Mouse (Mus musculus) intestine, postnatal 0 days (tissue): ENCODE results near the gene Lcn2. TPM values are rescaled to one million over a fixed set of nuclear protein-coding genes. Genes with fewer than 3 reads are reported as not detected.
A peak's percentile ranks its signal among the peaks of the same experiment; 100 is the strongest.

Experiments
- ATAC-seq: fragments of 200-750 bp; cut with Nextera tagmentation; 2 replicates; pipeline ENCODE4 v1.8.0; 2017; ENCODE audit warnings: mild to moderate bottlenecking, moderate TSS enrichment, moderate library complexity
- H3K27ac ChIP-seq: fragments of 300-500 bp; sonication (generic); 2 replicates; pipeline ENCODE4 v1.5.1; 2014; ENCODE audit warnings: mild to moderate bottlenecking, low read depth, low read length, moderate library complexity
- H3K27me3 ChIP-seq: fragments of 300-500 bp; sonication (generic); replicated peaks from 2 replicates; pipeline ENCODE4 v1.6.1; 2014; ENCODE audit warnings: low read length, mixed read lengths; ENCODE audit not compliant: control insufficient read depth, insufficient read depth
- H3K36me3 ChIP-seq: fragments of 300-500 bp; sonication (generic); 2 replicates; pipeline ENCODE4 v1.6.1; 2014; ENCODE audit warnings: mild to moderate bottlenecking, moderate library complexity; ENCODE audit not compliant: control insufficient read depth, insufficient read depth
- H3K4me1 ChIP-seq: fragments of 300-500 bp; sonication (generic); replicated peaks from 2 replicates; pipeline ENCODE4 v1.6.1; 2014; ENCODE audit warnings: antibody characterized with exemption, low read length, mixed read lengths; ENCODE audit not compliant: control insufficient read depth, insufficient read depth
- H3K4me2 ChIP-seq: fragments of 300-500 bp; sonication (generic); replicated peaks from 2 replicates; pipeline ENCODE4 v1.6.1; 2014; ENCODE audit warnings: low read depth, mild to moderate bottlenecking, moderate library complexity
- H3K4me3 ChIP-seq: fragments of 300-500 bp; sonication (generic); 2 replicates; pipeline ENCODE4 v1.5.1; 2014; ENCODE audit warnings: low read depth, low read length
- H3K9ac ChIP-seq: fragments of 300-500 bp; sonication (generic); 2 replicates; pipeline ENCODE4 v1.6.1; 2014; ENCODE audit warnings: mild to moderate bottlenecking, low read depth, low read length
- H3K9me3 ChIP-seq: fragments of 300-500 bp; sonication (generic); 2 replicates; pipeline ENCODE4 v1.6.1; 2016; ENCODE audit warnings: mixed run types; ENCODE audit not compliant: control insufficient read depth
- CTCF ChIP-seq: sonication (generic); IDR thresholded peaks from 2 replicates; pipeline ENCODE4 v1.5.1; 2016; ENCODE audit warnings: low read depth, mild to moderate bottlenecking, control low read depth, antibody characterized with exemption, moderate library complexity
- WGBS: fragments of 180-500 bp; shearing (Covaris S2); extraction: QIAGEN DNeasy Blood & Tissue Kit; methylation state at CpG from one replicate; pipeline ENCODE4 v1.1.7; 2014; 5-methylcytosine and 5-hydroxymethylcytosine counted together
- polyA plus RNA-seq: library from polyadenylated mRNA; unstranded; fragments of >200 nt; fragmentation: Nextera tagmentation; extraction: Ambion mirVana; gene quantifications from 2 replicates; pipeline ENCODE4 v1.2.1, GENCODE M21; 2015

The Lcn2 gene
- polyA plus RNA-seq, 1 experiment from 2014 or later, result 5.4 TPM

DNA sequence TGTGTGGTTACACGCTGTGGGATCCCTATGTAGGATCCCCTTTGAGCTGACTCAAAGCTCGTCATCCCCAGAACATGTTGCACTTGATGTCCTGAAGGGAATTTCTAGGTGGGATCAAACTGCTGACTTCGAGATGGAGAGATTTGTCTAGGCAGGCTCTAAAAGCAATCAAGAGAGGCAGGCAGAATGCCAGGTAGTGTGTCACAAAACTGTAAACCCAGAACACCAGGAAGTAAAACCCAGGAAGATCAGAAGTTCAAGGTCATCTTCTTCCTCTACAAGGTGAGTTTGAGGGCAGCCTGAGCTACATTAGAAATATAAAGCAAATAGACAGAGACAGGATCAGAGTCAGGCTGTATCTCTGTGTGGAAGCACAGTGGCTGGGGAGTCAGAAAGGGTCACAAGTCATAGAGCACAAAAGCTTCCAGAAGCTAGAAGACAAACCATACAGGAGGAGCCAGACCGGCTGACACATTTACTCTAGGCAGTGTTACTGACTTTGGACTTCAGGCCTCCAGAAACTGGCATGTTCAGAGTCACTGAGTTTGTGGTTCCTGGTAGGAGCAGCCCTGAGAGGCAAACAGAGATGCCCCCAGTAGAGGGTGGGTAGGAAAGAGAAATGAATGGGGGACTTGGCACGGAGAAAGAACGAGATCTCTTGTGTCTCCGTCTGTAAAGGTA lies 19.2 kb upstream of the Lcn2 start:
- Histone ChIP-seq H3K36me3 (peaks cover 3% of the 10 kb centered on the region; the same call in 1 of the 2 replicates), H3K4me1 (0 out of 2 replicates have a peak, but pooled peaks cover 3% of the 10 kb centered on the region), H3K4me3 (no peak overlapping the region), H3K27ac (0 out of 2 replicates have a peak overlapping the region, but pooled peaks have one; percentile 21), H3K9ac (no peak overlapping the region), H3K4me2 (no peak overlapping the region), H3K9me3 (no peaks in the 10 kb centered on the region), H3K27me3 (no peaks in the 10 kb centered on the region)
- ATAC-seq, result no peak
- no peak for TF ChIP-seq CTCF
- WGBS, result 85% methylated on average over 7 of the region's 7 CpGs

DNA sequence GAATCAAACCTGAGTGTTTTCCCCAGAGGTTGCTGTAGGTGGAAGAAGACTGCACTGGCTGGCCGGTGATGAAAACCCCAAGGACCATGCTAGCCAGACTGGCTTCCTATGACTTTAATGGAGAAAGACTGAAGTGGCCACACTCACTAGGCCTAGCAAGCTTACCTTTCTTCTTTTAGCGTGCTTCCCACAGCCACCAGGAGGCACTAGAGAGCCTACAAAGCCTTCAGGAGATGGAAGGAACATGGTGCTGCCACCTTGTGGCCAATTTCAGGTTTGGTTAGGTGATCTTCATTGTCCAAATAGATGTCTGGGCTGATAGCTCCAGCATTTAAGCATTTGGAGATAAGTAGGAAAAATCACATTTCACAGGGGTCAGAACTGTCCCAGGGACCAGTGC lies 16.6 kb upstream of the Lcn2 start:
- peaks cover 25% of the 10 kb centered on the region for H3K36me3 ChIP-seq
- WGBS, result 37% methylated on average over 2 of the region's 2 CpGs
- H3K9ac ChIP-seq, result no peak overlapping the region
- H3K27ac ChIP-seq, result no peak overlapping the region
- 0 out of 2 replicates have a peak, but pooled peaks cover 3% of the 10 kb centered on the region for H3K4me1 ChIP-seq
- no peak for ATAC-seq
- peak; percentile 100 for TF ChIP-seq CTCF
- no peak overlapping the region for H3K4me2 ChIP-seq
- H3K27me3 ChIP-seq, result no peaks in the 10 kb centered on the region
- no peaks in the 10 kb centered on the region for H3K9me3 ChIP-seq
- H3K4me3 ChIP-seq, result no peak overlapping the region

DNA sequence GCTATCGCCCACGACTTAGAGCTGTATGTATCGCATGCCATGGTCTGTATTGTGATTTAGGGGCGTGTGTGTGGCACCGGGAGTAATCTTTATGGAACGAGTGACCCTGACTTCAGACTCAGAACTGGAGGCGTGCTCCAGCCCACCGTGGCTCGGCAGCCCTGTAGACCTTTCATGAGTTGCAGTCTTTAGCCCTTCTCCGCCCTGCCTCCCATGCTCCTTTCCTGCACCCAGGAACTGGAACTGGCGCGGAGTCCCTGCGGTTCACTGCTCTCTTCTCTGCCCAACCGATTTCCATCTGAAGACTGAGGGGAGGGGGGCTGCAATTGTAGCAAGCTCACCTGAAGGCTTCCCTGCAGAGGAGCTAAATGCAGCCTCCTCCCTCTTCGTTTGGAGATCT lies 8.6 kb upstream of the Lcn2 start:
- WGBS, result under 1% methylated on average over 15 of the region's 15 CpGs
- TF ChIP-seq CTCF, result no peak
- ATAC-seq, result no peak
- peak overlapping the region; percentile 84 for H3K4me2 ChIP-seq
- H3K36me3 ChIP-seq, result peaks cover 16% of the 10 kb centered on the region
- H3K27me3 ChIP-seq, result no peaks in the 10 kb centered on the region
- H3K27ac ChIP-seq, result peak overlapping the region; percentile 91
- 0 out of 2 replicates have a peak, but pooled peaks cover 3% of the 10 kb centered on the region for H3K4me1 ChIP-seq
- H3K9me3 ChIP-seq, result no peaks in the 10 kb centered on the region
- peak overlapping the region; percentile 88 for H3K9ac ChIP-seq
- peak overlapping the region; percentile 86 for H3K4me3 ChIP-seq

DNA sequence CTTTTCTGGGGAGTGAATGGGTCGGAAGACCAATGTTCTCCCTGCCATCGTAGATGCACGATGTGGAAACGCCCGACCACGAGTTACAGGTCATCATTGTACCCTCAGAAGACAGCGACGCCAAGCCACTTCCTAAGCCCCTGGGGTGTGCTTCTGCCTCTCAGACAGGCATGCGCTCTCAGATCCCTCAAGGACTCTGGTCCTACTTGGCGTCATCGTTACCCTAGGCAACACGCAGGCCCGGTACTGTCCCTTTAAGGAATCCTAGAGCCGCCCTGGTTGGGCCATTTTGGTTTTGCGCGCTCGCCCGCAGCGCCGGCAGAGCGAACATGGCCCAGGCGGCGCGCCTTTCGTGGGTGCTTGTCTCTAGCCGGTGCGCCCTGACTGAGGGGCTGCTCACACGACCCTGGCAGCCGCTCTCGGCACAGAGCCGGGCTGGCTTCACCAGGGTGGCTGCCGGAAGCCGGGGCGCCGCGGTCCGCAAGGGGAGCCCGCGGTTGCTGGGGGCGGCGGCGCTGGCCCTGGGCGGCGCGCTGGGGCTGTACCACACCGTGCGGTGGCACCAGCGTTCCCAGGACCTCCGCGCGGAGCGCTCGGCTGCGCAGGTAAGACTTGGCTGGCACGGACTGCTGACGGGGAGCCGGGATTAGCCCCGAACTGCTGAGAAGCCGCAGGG lies 8.0 kb upstream of the Lcn2 start:
- ATAC-seq, result peak; percentile 87
- under 1% methylated on average over 59 of the region's 59 CpGs for WGBS

DNA sequence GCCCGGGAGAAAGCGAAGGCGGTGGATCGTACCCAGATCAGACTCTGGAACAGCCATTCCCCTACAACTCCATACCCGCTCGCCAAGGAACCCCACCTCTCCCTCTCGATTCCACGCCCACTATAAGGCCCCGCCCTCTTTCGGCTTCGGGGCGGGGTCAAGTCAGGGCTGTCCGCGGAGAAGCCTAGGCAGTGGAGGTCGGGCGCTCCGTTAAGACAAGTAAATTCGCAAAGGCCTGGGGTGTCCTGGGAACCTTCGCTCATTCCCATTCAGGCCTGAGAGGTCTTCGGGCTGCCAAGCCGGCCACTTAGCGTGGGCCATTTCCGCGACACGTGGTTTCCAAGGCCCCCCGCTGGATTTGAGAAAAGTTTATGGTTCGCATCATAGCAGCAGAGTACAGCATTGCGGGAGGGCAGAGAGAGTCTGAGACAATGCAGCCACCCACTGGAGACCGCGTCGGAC lies 7.5 kb upstream of the Lcn2 start, which contains the start of gene Ptges2:
Gene Ptges2, plus strand, starts transcription at position 413 of the 462 bp plus-strand sequence.
- ATAC-seq, result peak; percentile 81
- H3K4me3 ChIP-seq, result peak within 1 kb of the TSS; percentile 86
- under 1% methylated on average over 31 of the region's 31 CpGs for WGBS
- no peak for TF ChIP-seq CTCF
- H3K36me3 ChIP-seq, result peaks cover 6% of the 10 kb centered on the region; the same call in 1 of the 2 replicates
- H3K27ac ChIP-seq, result peak within 1 kb of the TSS; percentile 91
- H3K9ac ChIP-seq, result peak within 1 kb of the TSS; percentile 88
- H3K4me2 ChIP-seq, result peak within 1 kb of the TSS; percentile 84
- H3K9me3 ChIP-seq, result no peaks in the 10 kb centered on the region
- H3K4me1 ChIP-seq, result 0 out of 2 replicates have a peak, but pooled peaks cover 3% of the 10 kb centered on the region
- no peaks in the 10 kb centered on the region for H3K27me3 ChIP-seq

More for the DNA sequence above, 8.0 kb upstream of the Lcn2 start:
- H3K9ac ChIP-seq, result peak overlapping the region; percentile 88
- peak overlapping the region; percentile 86 for H3K4me3 ChIP-seq
- H3K9me3 ChIP-seq, result no peaks in the 10 kb centered on the region
- no peaks in the 10 kb centered on the region for H3K27me3 ChIP-seq
- H3K4me2 ChIP-seq, result peak overlapping the region; percentile 84
- no peak; the same call in 1 of the 2 replicates for TF ChIP-seq CTCF
- 0 out of 2 replicates have a peak, but pooled peaks cover 3% of the 10 kb centered on the region for H3K4me1 ChIP-seq
- H3K36me3 ChIP-seq, result peaks cover 11% of the 10 kb centered on the region
- peak overlapping the region; percentile 91 for H3K27ac ChIP-seq

DNA sequence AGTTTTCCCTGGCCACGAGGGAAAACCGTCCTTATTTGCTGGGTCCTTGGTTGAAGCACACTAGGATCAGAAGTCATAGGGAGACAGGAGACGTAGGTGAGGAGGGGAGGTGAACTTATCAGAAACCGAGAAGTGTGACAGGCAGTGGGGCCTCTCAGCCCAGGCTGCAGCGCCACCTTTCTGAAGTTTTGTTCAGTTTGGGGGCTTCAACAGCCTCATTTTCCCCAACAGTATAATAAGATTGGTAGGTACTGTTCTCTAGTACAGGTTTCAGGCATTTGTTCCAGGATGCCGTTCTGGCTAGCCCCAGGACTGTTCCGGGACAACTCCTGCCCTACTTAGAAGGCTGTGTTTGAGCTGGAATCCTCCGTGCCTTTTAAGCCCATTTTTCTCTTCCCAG lies 6.9 kb upstream of the Lcn2 start:
- Histone ChIP-seq H3K36me3 (peaks cover under 1% of the 10 kb centered on the region; the same call in 1 of the 2 replicates), H3K4me1 (0 out of 2 replicates have a peak, but pooled peaks cover 3% of the 10 kb centered on the region), H3K9me3 (no peaks in the 10 kb centered on the region), H3K4me2 (peak overlapping the region; percentile 84), H3K4me3 (peak overlapping the region; percentile 86), H3K27ac (peak overlapping the region; percentile 91), H3K9ac (peak overlapping the region; percentile 88; the same call in 1 of the 2 replicates), H3K27me3 (no peaks in the 10 kb centered on the region)
- WGBS, result 3% methylated on average over 8 of the region's 8 CpGs
- ATAC-seq, result no peak
- peak; percentile 70 for TF ChIP-seq CTCF
